Mouse (Mus musculus): ENCODE measurements around the gene Mep1a.
"Not testable (repeated sequence)": the region's sequence is repeated elsewhere in the genome, so short reads cannot be mapped to it uniquely, and the experiment has no call there.

The Mep1a gene

GRCm38 (mm10) chr17:43502592-43502991 lies at the start of gene Mep1a:
Mep1a (minus strand) TSS chr17:43502812.
- ChIA-PET CTCF (no interaction called here), POLR2A (no interaction called here)

- CTCF ChIA-PET, result no interaction called here
- POLR2A ChIA-PET, result no interaction called here
These were observed 48.6 kb upstream of the Mep1a start for GRCm38 (mm10) chr17:43551122-43551630.

- POLR2A ChIA-PET, result no interaction called here
- CTCF ChIA-PET, result no interaction called here
These were observed 41.4 kb upstream of the Mep1a start for GRCm38 (mm10) chr17:43544040-43544439.

- ChIA-PET POLR2A (no interaction called here), CTCF (no interaction called here)
These were observed 40.9 kb upstream of the Mep1a start, which contains the start of gene Ankrd66 for GRCm38 (mm10) chr17:43543539-43543938. Ankrd66 (minus strand) TSS chr17:43543639.

GRCm38 (mm10) chr17:43538767-43539166 lies 36.2 kb upstream of the Mep1a start:
- CTCF ChIA-PET, result interaction anchor here in 1 of 4 experiments (0.5 kb wide), 2 partner anchors 11 to 63 kb away, joined by 3 to 4 read pairs; no protein-coding TSS in a partner anchor

GRCm38 (mm10) chr17:43536841-43537240 lies 34.2 kb upstream of the Mep1a start:
- POLR2A ChIA-PET, CTCF ChIA-PET: not testable (repeated sequence)

More at GRCm38 (mm10) chr17:43538767-43539166, 36.2 kb upstream of the Mep1a start:
- POLR2A ChIA-PET, result interaction anchor here in 1 of 4 experiments (0.6 kb wide), 1 partner anchor 58 kb away, joined by 3 read pairs; no protein-coding TSS in a partner anchor

- POLR2A ChIA-PET, result interaction anchor here in 3 of 4 experiments (0.5 to 1.6 kb wide), 6 partner anchors 15 to 208 kb away, joined by 3 to 6 read pairs (median 3); no protein-coding TSS in a partner anchor
- CTCF ChIA-PET, result interaction anchor here in 2 of 4 experiments (0.9 to 1.0 kb wide), 3 partner anchors 16 to 72 kb away, joined by 3 read pairs; no protein-coding TSS in a partner anchor
These were observed 32.0 kb upstream of the Mep1a start for GRCm38 (mm10) chr17:43534362-43535222.

GRCm38 (mm10) chr17:43531192-43531591 lies 28.6 kb upstream of the Mep1a start:
- ChIA-PET CTCF (no interaction called here), POLR2A (no interaction called here)

- ChIA-PET POLR2A (no interaction called here), CTCF (interaction anchor here in 2 of 4 experiments (0.5 to 0.6 kb wide), 3 partner anchors 72 to 1803 kb away, joined by 3 to 15 read pairs (median 9); no protein-coding TSS in a partner anchor)
These were observed 27.9 kb upstream of the Mep1a start for GRCm38 (mm10) chr17:43530507-43530906.

- POLR2A ChIA-PET, result interaction anchor here in 1 of 4 experiments (0.9 kb wide), 1 partner anchor 105 kb away, joined by 3 read pairs; no protein-coding TSS in a partner anchor
- CTCF ChIA-PET, result interaction anchor here in 1 of 4 experiments (0.7 to 1.0 kb wide), 2 partner anchors 352 to 521 kb away, joined by 3 to 4 read pairs; no protein-coding TSS in a partner anchor
These were observed 17.6 kb upstream of the Mep1a start for GRCm38 (mm10) chr17:43520166-43520565.

GRCm38 (mm10) chr17:43518644-43519409 lies 16.2 kb upstream of the Mep1a start:
- ChIA-PET POLR2A (interaction anchor here in 3 of 4 experiments (0.7 to 1.1 kb wide), 4 partner anchors 16 to 95 kb away, joined by 3 to 4 read pairs (median 4); no protein-coding TSS in a partner anchor), CTCF (interaction anchor here (0.6 to 2.3 kb wide), 24 partner anchors 8 to 350 kb away, joined by 3 to 20 read pairs (median 4); partner anchors contain the start of gene Tdrd6 (in 1 of the 4))

GRCm38 (mm10) chr17:43510782-43511181 lies 8.2 kb upstream of the Mep1a start:
- ChIA-PET CTCF (interaction anchor here in 2 of 4 experiments (0.9 to 1.4 kb wide), 3 partner anchors 8 to 50 kb away, joined by 3 read pairs; no protein-coding TSS in a partner anchor), POLR2A (interaction anchor here in 1 of 4 experiments (0.6 to 1.3 kb wide), 2 partner anchors 183 to 527 kb away, joined by 3 to 5 read pairs; no protein-coding TSS in a partner anchor)

GRCm38 (mm10) chr17:43504594-43504934 lies 2.0 kb upstream of the Mep1a start:
- CTCF ChIA-PET, result interaction anchor here in 2 of 4 experiments (0.6 to 0.7 kb wide), 2 partner anchors 27 to 107 kb away, joined by 3 to 6 read pairs; no protein-coding TSS in a partner anchor
- POLR2A ChIA-PET, result interaction anchor here in 1 of 4 experiments (1.2 kb wide), 1 partner anchor 93 kb away, joined by 3 read pairs; no protein-coding TSS in a partner anchor

GRCm38 (mm10) chr17:43503861-43504593 lies 1.4 kb upstream of the Mep1a start:
- POLR2A ChIA-PET, result interaction anchor here in 1 of 4 experiments (1.2 to 1.3 kb wide), 2 partner anchors 9 to 94 kb away, joined by 3 read pairs; no protein-coding TSS in a partner anchor
- CTCF ChIA-PET, result interaction anchor here in 1 of 4 experiments (0.6 kb wide), 1 partner anchor 107 kb away, joined by 3 read pairs; no protein-coding TSS in a partner anchor

- ChIA-PET POLR2A (no interaction called here), CTCF (no interaction called here)
These were observed 981 bp downstream of the Mep1a start for GRCm38 (mm10) chr17:43501631-43502030.

GRCm38 (mm10) chr17:43501223-43501622 lies 1.4 kb downstream of the Mep1a start:
- ChIA-PET POLR2A (no interaction called here), CTCF (no interaction called here)

- POLR2A ChIA-PET, result no interaction called here
- CTCF ChIA-PET, result interaction anchor here in 1 of 4 experiments (0.6 kb wide), 1 partner anchor 19 kb away, joined by 3 read pairs; no protein-coding TSS in a partner anchor
These were observed 2.1 kb downstream of the Mep1a start for GRCm38 (mm10) chr17:43500513-43500912.

- POLR2A ChIA-PET, result no interaction called here
- CTCF ChIA-PET, result no interaction called here
These were observed 5.1 kb downstream of the Mep1a start for GRCm38 (mm10) chr17:43497521-43497920.
